Mouse (Mus musculus): ENCODE measurements around the gene Ccdc124.
A peak's percentile ranks its signal among the peaks of the same experiment; 100 is the strongest.

Ccdc124 gene

DNA sequence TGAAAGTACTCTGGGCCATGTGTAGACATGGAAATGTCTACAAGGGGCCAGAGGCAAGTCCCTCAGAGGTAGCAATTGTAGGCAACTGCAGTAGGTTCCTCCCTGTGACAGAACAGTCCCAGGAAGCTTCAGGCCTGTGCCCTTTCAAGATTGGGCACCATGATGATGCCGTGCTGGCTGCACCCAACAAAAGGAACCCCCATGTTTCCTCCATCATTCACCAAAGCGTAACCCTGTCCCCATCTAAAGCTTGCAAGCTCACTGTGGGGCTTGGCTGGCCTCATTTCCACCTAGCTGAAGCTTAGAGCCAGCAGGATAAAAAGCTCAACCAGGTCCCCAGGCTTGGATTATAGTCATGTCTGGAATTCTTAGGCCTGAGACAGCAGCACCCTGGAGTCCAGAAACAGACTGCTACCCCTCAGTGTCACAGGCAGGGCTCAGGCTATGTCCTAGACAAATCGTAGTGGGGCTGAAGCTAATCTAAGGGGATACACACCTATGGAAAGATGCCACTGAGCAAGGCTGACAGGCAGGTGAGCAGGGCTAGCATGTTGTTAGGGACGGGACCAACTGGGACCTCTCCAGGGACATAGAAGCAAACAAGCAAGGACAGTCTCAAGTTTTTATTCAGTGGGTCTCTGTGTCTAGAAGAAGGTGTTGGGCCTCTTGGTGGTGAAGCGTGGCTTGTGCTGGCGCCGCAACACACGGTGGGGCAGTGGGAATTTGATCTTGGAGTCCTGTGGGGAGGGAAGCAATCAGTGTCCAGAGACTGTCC lies 21.2 kb upstream of the Ccdc124 start:
- no peak for DNase-seq

GRCm38 (mm10) chr8:70894385-70894720 lies 20.6 kb upstream of the Ccdc124 start:
- DNase-seq = no peak

DNA sequence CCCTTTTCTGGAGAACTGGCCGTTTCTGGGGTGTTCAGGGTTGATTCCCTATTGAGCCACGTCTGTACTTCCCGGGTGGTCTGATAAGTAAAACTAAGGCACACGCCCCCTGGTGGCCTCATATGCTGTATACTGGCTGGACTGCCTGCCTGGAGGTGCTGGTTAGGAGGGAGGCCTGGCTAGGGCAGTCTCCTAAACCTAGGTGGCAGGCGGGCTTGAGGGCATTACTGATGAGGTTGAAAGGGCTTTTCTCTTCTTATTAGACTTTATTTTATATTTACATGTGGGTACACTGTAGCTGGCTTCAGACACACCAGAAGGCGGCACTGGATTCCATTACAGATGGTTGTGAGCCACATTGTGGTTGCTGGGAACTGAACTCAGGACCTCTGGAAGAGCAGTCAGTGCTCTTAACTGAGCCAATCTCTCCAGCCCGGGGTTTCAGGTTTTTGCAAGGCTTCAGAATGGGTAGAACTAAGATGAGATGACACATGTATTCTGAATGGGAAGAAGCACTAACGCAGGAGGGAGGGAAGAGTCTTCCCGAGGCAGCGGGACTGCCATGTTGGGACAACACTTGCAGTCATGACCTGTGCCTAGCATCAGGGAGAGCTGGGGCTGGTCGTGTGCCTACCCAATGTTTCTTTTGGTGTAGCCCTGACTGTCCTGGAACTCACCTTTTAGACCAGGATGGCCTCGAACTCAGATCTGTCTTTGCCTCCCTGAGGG lies 20.1 kb upstream of the Ccdc124 start:
- DNase-seq = peak; percentile 73

DNA sequence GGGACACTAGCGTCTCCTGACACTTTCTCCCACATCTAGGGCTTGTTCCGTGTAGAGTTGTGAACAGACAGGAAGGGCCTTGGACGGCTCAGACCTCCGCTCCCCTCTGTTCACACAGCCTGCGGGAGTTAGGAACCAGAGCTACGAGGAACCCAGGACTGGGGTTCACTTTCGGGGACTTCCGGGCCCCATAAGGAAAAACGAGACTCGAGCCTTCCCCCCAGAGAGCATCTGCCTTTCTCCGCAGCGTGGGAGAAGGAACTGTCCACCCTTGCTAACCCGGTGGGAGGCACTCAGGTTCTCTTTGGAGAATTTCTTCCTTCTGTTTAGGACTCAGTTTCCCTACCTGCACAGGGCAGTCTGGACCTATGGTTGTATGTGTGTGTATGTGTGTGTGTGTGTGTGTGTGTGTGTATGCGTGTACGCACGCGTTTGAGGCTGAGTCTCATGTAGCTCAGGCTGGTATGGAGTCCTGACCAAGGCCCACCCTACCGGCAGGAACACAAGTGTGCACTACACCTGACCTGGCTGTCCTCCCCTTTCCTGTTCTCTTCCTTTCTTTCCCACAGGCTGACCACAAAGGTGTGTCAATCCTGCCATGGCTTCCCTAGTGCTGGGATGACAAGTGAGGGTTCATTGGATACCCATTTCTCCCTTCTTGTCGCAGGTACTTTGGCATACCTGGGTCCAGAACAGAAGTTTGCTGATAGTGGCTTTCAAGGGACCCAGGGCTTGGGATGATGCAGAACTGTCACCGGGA lies 19.3 kb upstream of the Ccdc124 start:
- DNase-seq = no peak

- no peak for DNase-seq
Measured at GRCm38 (mm10) chr8:70892022-70892895, 18.5 kb upstream of the Ccdc124 start, which contains the start of gene Slc5a5. Gene Slc5a5, minus strand, starts transcription at chr8:70892757.

DNA sequence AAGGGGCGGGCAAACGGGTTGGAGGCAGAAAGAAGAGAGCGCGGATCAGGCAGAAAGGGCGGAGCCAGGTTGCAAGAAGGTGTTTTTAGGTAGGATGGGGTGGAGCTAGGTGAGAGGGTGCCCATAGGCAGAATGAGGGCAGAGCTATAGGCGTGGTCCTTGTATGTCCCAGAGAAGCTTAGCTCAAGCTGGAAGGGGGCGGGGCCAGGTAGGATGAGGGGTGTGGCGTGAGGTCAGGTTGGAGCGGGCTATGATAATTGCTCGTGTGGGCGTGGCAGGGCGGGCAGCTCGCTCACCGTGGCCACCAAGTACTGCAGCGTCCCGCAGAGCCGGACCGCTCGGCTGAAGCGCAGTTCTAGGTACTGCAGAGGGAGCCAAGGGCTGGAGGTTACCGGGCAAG lies 17.6 kb upstream of the Ccdc124 start:
- DNase-seq = no peak

DNA sequence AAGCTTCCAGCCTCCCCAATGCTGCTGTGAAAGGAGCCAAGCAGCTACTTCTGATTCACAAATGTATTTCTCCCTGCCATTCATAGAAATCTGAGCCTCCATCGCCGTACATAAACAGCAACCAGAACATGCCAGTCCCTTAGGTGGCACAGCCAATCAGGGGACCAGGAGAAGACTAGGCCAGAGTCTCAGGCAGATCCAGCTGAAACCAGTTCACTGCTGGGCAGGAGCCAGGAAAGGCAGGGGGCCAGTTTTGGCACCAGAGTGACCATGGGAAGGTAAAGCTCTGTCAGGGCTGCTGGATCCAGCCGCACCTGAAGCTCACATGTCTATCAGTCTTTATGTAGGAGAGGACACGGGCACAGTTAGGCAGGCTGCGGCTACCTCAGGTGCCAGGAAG lies 16.9 kb upstream of the Ccdc124 start:
- DNase-seq = no peak

GRCm38 (mm10) chr8:70887669-70888068 lies 13.9 kb upstream of the Ccdc124 start:
- no peak for DNase-seq

- DNase-seq = no peak
Measured at GRCm38 (mm10) chr8:70885612-70886011, 11.9 kb upstream of the Ccdc124 start.

DNA sequence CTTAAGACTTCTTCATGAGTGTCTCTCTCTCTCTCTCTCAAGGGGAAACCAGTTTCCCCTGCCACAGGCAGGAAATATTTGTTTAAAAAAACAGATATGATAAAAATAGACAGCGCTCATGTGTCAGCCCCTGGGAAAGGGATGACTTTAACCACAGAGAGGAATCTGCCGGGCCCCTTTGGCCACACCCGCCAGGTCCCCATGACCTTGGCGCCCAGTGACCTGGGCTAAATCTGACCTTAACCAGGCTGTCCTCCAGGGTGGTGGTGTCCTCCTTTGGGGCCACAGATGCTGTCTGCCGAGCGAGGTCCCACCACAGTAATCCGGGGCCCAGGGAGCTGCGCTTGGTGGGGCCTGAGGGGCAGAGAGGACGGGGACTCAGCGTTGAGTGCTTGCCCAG lies 10.9 kb upstream of the Ccdc124 start:
- DNase-seq = no peak

GRCm38 (mm10) chr8:70884186-70884585 lies 10.5 kb upstream of the Ccdc124 start:
- no peak for DNase-seq

DNA sequence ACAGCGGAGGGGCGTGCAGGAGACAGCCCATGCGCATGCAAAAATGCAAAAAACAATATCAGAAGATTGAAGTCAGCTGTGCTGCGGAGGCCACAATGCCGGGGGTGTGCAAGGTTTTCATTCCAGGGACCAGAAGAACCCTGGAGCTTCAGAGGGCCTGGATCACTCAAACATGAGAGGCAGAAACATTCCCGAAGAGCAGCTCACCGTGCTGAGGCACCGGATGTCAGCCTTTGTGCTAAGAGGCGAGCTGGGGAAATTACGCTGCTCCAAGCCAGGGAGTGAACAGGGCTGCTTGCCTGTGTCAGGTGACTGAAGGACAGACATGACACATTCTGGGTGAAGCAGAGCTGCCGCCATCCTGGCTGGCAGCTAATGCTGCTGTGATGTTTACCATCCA lies 6.8 kb upstream of the Ccdc124 start:
- DNase-seq = no peak

DNA sequence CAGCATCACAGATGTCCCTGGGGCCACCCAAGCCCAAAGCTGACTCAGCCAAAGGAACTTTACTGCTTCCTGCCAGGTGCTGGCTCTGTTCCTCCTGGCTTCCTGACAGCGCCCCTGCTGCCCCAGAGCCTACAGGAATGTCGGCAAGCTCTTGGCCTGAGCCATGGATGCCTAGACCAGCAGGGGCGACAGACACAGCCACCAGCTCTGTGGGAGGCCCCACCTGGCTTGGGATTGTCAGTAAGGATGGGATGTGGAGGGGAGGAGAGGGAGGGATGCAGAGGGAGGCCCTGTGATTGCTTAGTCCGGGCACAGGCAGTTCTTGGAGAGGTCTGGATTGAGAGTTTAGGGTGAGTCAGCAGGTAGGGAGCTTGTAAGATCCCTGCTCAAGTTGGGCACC lies 6.4 kb upstream of the Ccdc124 start:
- no peak for DNase-seq

DNA sequence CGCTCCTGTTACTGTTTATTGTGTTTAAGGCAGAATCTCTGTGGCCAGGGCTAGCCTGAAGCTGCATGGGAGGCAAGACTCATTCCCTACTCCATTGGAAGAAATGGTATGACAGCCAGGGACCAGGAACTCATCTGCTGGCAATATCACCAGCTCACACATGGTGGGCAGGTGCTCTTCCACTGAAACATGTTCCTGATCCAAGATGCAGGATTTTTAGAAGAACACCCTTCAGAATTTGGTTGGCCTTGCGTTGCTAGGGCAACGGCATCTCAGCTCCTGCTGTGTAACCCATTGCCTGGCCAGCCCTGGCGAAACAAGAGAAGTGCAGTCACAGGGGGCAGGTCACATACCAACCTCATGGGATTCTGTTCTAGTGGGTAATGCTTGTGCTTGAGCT lies 5.8 kb upstream of the Ccdc124 start:
- no peak for DNase-seq

DNA sequence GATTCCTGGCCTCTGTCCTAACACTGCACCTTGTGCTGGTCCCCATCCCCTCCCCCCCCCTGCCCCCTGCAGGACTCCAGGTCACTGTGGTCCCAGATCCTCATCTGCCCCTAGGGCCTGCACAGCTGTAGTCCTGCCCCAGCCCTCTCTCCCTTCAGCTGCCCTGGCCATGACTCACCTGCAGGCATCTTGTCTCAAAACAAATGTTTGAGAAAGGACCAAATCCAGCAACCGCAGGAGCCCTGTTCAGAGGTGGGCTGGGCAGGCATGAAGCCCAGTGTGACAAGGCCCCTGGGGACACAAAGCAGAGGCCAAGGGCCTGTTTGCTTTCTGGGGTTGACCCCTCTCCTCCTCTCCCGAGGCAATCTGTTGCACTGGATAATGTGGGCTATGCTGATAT lies 4.4 kb upstream of the Ccdc124 start:
- no peak for DNase-seq

DNA sequence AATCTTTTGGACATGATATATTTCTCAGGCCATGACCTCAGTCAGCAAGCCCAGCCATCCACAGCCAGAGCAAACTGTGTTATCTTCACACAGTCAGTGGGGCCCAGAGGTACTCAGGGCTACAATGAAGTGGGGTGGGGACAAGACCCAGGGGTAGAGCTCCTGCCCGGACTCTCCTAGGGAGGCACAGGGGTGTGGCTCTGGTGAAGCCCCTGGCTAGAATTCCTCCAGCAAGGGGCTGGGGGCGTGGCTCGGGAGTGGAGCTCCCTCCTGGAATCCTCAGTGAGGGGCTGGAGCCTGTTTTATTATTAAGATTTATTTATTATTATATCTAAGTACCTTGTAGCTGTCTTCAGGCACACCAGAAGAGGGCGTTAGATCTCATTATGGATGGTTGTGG lies 2.6 kb upstream of the Ccdc124 start:
- no peak for DNase-seq

DNA sequence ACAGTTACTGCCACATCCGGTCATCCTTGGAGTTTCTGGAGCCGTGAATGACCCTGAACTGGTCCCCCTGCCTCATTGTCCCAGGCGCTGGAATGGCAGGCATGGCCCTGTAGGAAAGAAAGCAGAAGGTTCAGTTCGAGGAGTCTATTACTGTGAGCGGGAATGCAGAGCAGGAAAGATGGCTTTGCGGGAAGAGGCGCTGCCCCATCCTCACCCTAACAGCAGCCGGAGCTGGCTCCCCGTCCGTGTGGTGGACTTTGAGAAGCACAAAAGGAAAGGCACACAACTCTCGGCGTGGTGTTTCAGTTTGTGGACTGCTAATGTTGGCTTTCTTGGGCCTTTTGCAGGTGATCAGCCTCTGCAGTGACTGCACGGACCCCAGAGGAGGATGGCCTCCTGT lies 706 bp upstream of the Ccdc124 start:
- no peak for DNase-seq

DNA sequence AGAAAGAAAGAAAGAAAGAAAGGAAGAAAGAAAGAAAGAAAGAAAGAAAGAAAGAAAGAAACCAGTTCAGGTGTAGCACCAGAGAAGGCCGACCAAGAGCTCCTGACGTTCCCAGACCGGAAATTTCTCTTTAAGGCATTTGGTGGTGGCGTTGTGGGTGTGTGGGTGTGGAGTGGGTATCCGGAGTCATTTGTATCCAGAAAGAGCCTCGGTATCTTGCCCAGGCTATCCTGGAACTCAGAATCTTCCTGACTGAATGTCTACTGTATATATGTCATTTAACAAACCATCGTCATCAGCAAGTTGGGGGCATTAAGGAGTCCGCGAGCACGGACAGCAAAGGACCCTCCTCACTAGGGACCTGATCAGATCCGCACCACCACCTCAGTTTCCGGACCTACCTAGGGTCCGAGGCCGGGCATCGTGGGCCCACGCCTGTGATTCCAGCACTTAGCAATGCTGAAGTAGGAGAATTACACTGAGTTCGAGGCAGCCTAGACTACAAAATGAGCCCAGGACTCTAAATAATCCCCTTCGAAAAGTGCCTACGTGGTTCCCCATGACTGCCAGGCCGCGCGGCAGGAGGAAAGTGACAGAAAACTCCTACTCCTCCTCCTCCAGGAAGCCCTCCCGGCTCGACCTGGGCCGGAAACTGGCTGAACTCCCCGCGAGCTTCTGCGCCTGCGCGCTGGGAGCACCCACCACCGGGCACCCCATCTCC lies 932 bp downstream of the Ccdc124 start:
- DNase-seq = no peak

DNA sequence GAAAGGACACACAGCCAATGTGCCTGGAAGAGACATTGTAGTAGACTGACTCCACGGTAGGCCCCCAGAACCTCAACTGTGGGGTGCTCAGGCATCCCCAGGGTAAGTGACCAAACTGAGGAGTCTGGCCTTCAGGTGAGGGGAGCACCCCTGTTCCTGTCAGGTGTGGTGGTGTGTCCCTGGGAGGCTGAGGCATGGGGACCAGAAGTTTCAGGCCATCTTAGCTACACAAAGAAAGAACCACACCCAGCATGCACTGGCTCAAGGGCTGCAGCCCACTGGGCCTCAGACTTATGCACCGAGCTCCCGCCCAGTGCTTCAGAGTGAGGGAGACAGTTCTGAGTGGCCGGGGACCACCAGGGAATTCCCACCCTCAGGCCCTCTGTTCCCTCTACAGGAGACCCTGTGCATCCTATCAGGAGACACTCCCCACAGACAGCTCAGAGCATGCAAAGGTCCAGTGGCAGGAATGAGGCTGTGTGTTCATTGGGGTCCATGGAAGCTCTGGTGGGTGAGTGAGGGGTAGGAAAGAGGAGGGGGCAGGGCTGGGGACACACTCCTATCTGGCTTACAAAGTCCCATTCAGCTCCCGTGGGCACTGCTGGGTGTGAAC lies 2.4 kb downstream of the Ccdc124 start:
- DNase-seq = no peak

DNA sequence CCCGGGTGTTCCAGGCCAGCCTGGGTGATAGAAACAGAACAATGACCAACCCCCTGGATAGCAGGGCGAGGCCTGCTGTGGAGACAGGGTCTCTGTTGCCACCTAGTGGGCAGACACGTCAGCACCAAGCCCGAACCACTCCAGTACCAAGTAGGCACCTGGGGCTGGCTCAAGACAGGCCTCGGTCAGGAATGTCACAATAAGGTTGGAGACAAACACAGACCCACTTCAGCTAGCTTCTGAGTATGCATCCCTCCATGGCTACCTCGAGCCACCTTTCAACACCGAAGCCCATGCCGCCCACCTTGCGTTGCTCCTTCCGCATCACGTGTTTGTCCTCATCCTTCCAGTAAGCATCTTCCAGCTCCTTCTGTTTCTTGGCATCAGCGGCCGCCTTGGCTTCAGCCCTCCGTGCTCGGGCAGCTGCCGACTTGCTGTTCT lies 4.1 kb downstream of the Ccdc124 start:
- DNase-seq = peak; percentile 76

GRCm38 (mm10) chr8:70869199-70869571 lies 4.5 kb downstream of the Ccdc124 start:
- no peak for DNase-seq
